Mouse (Mus musculus) regulatory T cell (primary cell): ENCODE measurements around the gene Plekhg4.

Experiments
- in situ Hi-C: fragments of 300-600 bp; cut with MboI, MseI; formaldehyde crosslinking; loops from one replicate; pipeline ENCODE4 v1.15.1; 2025; ENCODE audit warnings: high pct_unique_total_duplicates

The Plekhg4 gene

GRCm38 (mm10) chr8:105403467-105403866 lies 30.4 kb downstream of the Plekhg4 start:
- in situ Hi-C loops: no loop called here

- in situ Hi-C loops: no loop called here
Measured at GRCm38 (mm10) chr8:105404496-105404895, 31.4 kb downstream of the Plekhg4 start.

GRCm38 (mm10) chr8:105406416-105406815 lies 33.3 kb downstream of the Plekhg4 start:
- in situ Hi-C loops: no loop called here

GRCm38 (mm10) chr8:105408331-105408730 lies 35.3 kb downstream of the Plekhg4 start:
- in situ Hi-C loops: no loop called here

GRCm38 (mm10) chr8:105409947-105410346 lies 36.9 kb downstream of the Plekhg4 start:
- in situ Hi-C loops: no loop called here

GRCm38 (mm10) chr8:105413391-105413790 lies 40.3 kb downstream of the Plekhg4 start, which contains the start of the genes Kctd19 and Lrrc36:
Gene Kctd19 (minus strand): TSS chr8:105413502.
Gene Lrrc36 (plus strand): TSS chr8:105413571.
- in situ Hi-C loops: no loop called here

- in situ Hi-C loops: no loop called here
Measured at GRCm38 (mm10) chr8:105418992-105419391, 45.9 kb downstream of the Plekhg4 start.

GRCm38 (mm10) chr8:105419800-105420199 lies 46.7 kb downstream of the Plekhg4 start:
- in situ Hi-C loops: no loop called here

- in situ Hi-C loops: no loop called here
Measured at GRCm38 (mm10) chr8:105422006-105422405, 48.9 kb downstream of the Plekhg4 start.

- in situ Hi-C loops: no loop called here
Measured at GRCm38 (mm10) chr8:105426878-105427277, 53.8 kb downstream of the Plekhg4 start.

- in situ Hi-C loops: no loop called here
Measured at GRCm38 (mm10) chr8:105431743-105432515, 58.9 kb downstream of the Plekhg4 start.
